Mouse (Mus musculus) CH12.LX (cell line): ENCODE data around the gene LTO1. TPM values are rescaled to one million over a fixed set of nuclear protein-coding genes. Genes with fewer than 3 reads are reported as not detected.
A peak's percentile ranks its signal among the peaks of the same experiment; 100 is the strongest.

Source experiments
- DNase-seq: peaks from one replicate; pipeline ENCODE4 v3.0.0-alpha.2; 2013; ENCODE audit errors: extremely low read depth
- H3K27ac ChIP-seq: 2 replicates; pipeline ENCODE4 v1.5.1; 2012; ENCODE audit warnings: low read depth, mild to moderate bottlenecking, control low read depth, moderate library complexity; ENCODE audit not compliant: insufficient read depth
- H3K27me3 ChIP-seq: replicated peaks from 2 replicates; pipeline ENCODE3; 2012; ENCODE audit warnings: inconsistent platforms
- H3K36me3 ChIP-seq, 2 experiments: replicated peaks in 1 of 2; 2 replicates each; pipeline versions ENCODE3 to v1.6.1; 2012; ENCODE audit warnings: inconsistent platforms in 1 of 2, low read length in 1 of 2, mild to moderate bottlenecking in 1 of 2, mixed read lengths in 1 of 2, moderate library complexity in 1 of 2; ENCODE audit not compliant: control insufficient read depth in 1 of 2, insufficient read depth in 1 of 2
- H3K4me1 ChIP-seq, 2 experiments: 2 replicates each; pipeline ENCODE4 v1.6.1; 2012; ENCODE audit warnings: inconsistent platforms in 1 of 2, moderate library complexity in 1 of 2; ENCODE audit not compliant: insufficient read depth in 2 of 2, control insufficient read depth in 1 of 2
- H3K4me2 ChIP-seq: 2 replicates; pipeline ENCODE4 v1.6.1; 2012; ENCODE audit warnings: low read depth, mild to moderate bottlenecking, control low read depth; ENCODE audit not compliant: poor library complexity, insufficient read depth, severe bottlenecking
- H3K4me3 ChIP-seq, 3 experiments: fragments of 150-350 bp in 1 of 3; sonication (generic) in 1 of 3; replicated peaks in 1 of 3; 2 replicates each; pipeline versions ENCODE3 to v1.5.1; 2011 to 2012; ENCODE audit warnings: low read depth in 2 of 3, low read length in 2 of 3, mild to moderate bottlenecking in 2 of 3, moderate library complexity in 2 of 3, control low read depth in 1 of 3, improper control_type of control experiment in 1 of 3, inconsistent platforms in 1 of 3, mixed read lengths in 1 of 3; ENCODE audit not compliant: poor library complexity in 1 of 3
- H3K79me2 ChIP-seq: replicated peaks from 2 replicates; pipeline ENCODE4 v1.6.1; 2012; ENCODE audit warnings: mild to moderate bottlenecking, moderate library complexity; ENCODE audit not compliant: control insufficient read depth, poor library complexity, insufficient read depth, severe bottlenecking; ENCODE audit errors: extremely low read depth
- H3K9ac ChIP-seq: 2 replicates; pipeline ENCODE4 v1.6.1; 2012; ENCODE audit warnings: low read depth, mild to moderate bottlenecking, control low read depth, moderate library complexity; ENCODE audit not compliant: insufficient read depth
- H3K9me3 ChIP-seq: replicated peaks from 2 replicates; pipeline ENCODE3; 2012; ENCODE audit warnings: low read length, inconsistent platforms, mixed read lengths
- BHLHE40 ChIP-seq: IDR thresholded peaks from 2 replicates; pipeline ENCODE4 v1.6.1; 2011; ENCODE audit warnings: mild to moderate bottlenecking, low read depth, low read length, improper control_type of control experiment
- E2F4 ChIP-seq: IDR thresholded peaks from 2 replicates; pipeline ENCODE4 v1.6.1; 2011; ENCODE audit warnings: low read depth, low read length, improper control_type of control experiment; ENCODE audit not compliant: insufficient replicate concordance
- ELF1 ChIP-seq: IDR thresholded peaks from 2 replicates; pipeline ENCODE4 v1.6.1; 2014; ENCODE audit warnings: low read depth, mild to moderate bottlenecking, inconsistent platforms, low read length, improper control_type of control experiment
- EP300 ChIP-seq: IDR thresholded peaks from 2 replicates; pipeline ENCODE4 v1.6.1; 2011; ENCODE audit warnings: low read length, improper control_type of control experiment
- ETS1 ChIP-seq: conservative IDR thresholded peaks from 2 replicates; pipeline ENCODE4 v1.6.1; 2012; ENCODE audit warnings: low read depth, mild to moderate bottlenecking, inconsistent platforms, low read length, improper control_type of control experiment, moderate library complexity
- GABPA ChIP-seq: IDR thresholded peaks from 2 replicates; pipeline ENCODE4 v1.6.1; 2012; ENCODE audit warnings: low read depth, low read length, improper control_type of control experiment, inconsistent platforms; ENCODE audit not compliant: insufficient replicate concordance
- JUND ChIP-seq: conservative IDR thresholded peaks from 2 replicates; pipeline ENCODE4 v1.6.1; 2011; ENCODE audit warnings: low read depth, low read length, improper control_type of control experiment
- MAFK ChIP-seq: IDR thresholded peaks from 2 replicates; pipeline ENCODE4 v1.6.1; 2011; ENCODE audit warnings: low read length, improper control_type of control experiment; ENCODE audit not compliant: insufficient replicate concordance
- MAX ChIP-seq: IDR thresholded peaks from 2 replicates; pipeline ENCODE4 v1.6.1; 2011; ENCODE audit warnings: low read length, improper control_type of control experiment
- MEF2A ChIP-seq: IDR thresholded peaks from 2 replicates; pipeline ENCODE4 v1.6.1; 2014; ENCODE audit warnings: low read depth, mild to moderate bottlenecking, inconsistent platforms, low read length, improper control_type of control experiment, borderline replicate concordance
- MYC ChIP-seq: IDR thresholded peaks from 2 replicates; pipeline ENCODE4 v1.6.1; 2011; ENCODE audit warnings: low read depth, mild to moderate bottlenecking, improper control_type of control experiment, low read length
- NELFE ChIP-seq: IDR thresholded peaks from 2 replicates; pipeline ENCODE4 v1.6.1; 2011; ENCODE audit warnings: low read depth, low read length, improper control_type of control experiment
- NRF1 ChIP-seq: IDR thresholded peaks from 2 replicates; pipeline ENCODE4 v1.6.1; 2014; ENCODE audit warnings: low read depth, mild to moderate bottlenecking, inconsistent platforms, low read length, improper control_type of control experiment, moderate library complexity
- POLR2A ChIP-seq: IDR thresholded peaks from 2 replicates; pipeline ENCODE4 v1.6.1; 2011; ENCODE audit warnings: low read depth, mild to moderate bottlenecking, improper control_type of control experiment, low read length
- SIN3A ChIP-seq: IDR thresholded peaks from 2 replicates; pipeline ENCODE4 v1.6.1; 2012; ENCODE audit warnings: low read length, improper control_type of control experiment, inconsistent platforms
- SMC3 ChIP-seq: IDR thresholded peaks from 2 replicates; pipeline ENCODE4 v1.6.1; 2011; ENCODE audit warnings: low read depth, low read length, improper control_type of control experiment
- TBP ChIP-seq: conservative IDR thresholded peaks from 2 replicates; pipeline ENCODE4 v1.6.1; 2011; ENCODE audit warnings: low read depth, low read length, improper control_type of control experiment
- TCF12 ChIP-seq: IDR thresholded peaks from 2 replicates; pipeline ENCODE4 v1.6.1; 2014; ENCODE audit warnings: low read depth, mild to moderate bottlenecking, inconsistent platforms, low read length, improper control_type of control experiment
- USF1 ChIP-seq: IDR thresholded peaks from 2 replicates; pipeline ENCODE4 v1.6.1; 2014; ENCODE audit warnings: low read depth, mild to moderate bottlenecking, inconsistent platforms, low read length, improper control_type of control experiment
- USF2 ChIP-seq: conservative IDR thresholded peaks from 2 replicates; pipeline ENCODE4 v1.6.1; 2011; ENCODE audit warnings: low read depth, low read length, improper control_type of control experiment
- ZC3H11A ChIP-seq: IDR thresholded peaks from 2 replicates; pipeline ENCODE4 v1.6.1; 2012; ENCODE audit warnings: low read depth, mild to moderate bottlenecking, inconsistent platforms, low read length, improper control_type of control experiment
- ZMIZ1 ChIP-seq: IDR thresholded peaks from 2 replicates; pipeline ENCODE4 v1.6.1; 2012; ENCODE audit warnings: low read depth, mild to moderate bottlenecking, inconsistent platforms, low read length, improper control_type of control experiment
- dilution Hi-C: fragments of 300-500 bp; cut with MboI; formaldehyde crosslinking; loops from 2 replicates; pipeline ENCODE4 v1.14.3; 2020; ENCODE audit warnings: low sequenced_read_pairs; ENCODE audit not compliant: extremely low pct_unique_long_range_greater_than_20kb, extremely low pct_ligation_motif_present
- in situ Hi-C: fragments of 300-500 bp; cut with MboI; formaldehyde crosslinking; loops from 3 replicates; pipeline ENCODE4 v1.14.3; 2019; ENCODE audit warnings: low sequenced_read_pairs, low pct_ligation_motif_present, low pct_unique_long_range_greater_than_20kb, mixed read lengths
- polyA plus RNA-seq: library from polyadenylated mRNA; unstranded; fragments of >175 nt; gene quantifications from 2 replicates; pipeline ENCODE4 v1.2.1, GENCODE M21; 2012; ENCODE audit warnings: low read depth; ENCODE audit not compliant: insufficient read length
- total RNA-seq, 2 experiments: library from RNA; depleted of rRNA; stranded (reverse); fragments of 300-350 nt in 1 of 2; fragments of >200 nt in 1 of 2; gene quantifications; 2 replicates each; pipeline ENCODE4 v1.2.3; 2012 to 2014

LTO1 gene
- total and polyA plus RNA-seq, 3 experiments, result 4.0 to 10.7 (median 8.5) TPM

DNA sequence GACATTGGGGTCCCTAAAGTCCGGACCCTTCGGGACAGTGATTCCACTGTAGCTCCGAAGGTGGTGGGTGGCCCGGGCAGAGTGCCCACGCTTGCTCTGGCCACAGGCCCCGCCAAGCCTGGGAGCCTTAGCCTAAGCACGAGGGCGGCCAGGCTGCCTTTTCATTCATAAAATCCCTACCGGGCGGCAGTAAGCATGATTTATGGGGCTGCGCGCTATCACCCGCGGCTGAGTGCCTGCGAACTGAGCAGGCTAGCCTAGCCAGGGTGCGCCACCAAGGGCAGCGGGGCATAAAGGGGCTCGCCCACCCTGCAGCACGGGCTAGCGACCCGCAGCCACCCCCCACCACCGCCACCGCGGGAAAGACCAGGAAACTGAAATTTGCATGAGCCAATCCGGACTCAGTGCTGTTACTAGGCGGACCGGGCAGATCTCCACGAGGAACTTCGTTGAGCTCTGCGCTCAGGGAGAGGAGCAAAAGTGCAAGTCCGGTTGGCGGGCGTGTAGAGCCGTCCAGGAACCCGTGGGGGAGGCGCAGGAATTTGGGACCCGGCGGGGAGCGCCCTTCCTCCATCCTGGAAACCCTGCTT lies 26.4 kb downstream of the LTO1 start:
- H3K4me1 ChIP-seq, result peaks cover 0 to 21% of the 10 kb centered on the region in 2 experiments; a peak in 3 of 4 replicates

GRCm38 (mm10) chr7:144942071-144942743 lies 27.3 kb downstream of the LTO1 start:
- no peaks in the 10 kb centered on the region for H3K36me3 ChIP-seq
- no peak overlapping the region for H3K4me3 ChIP-seq
- in situ Hi-C loops, result no loop called here
- H3K9me3 ChIP-seq, result peaks cover 15% of the 10 kb centered on the region
- TF ChIP-seq BHLHE40, result no peak
- TF ChIP-seq MAX, result no peak
- no peak for TF ChIP-seq MEF2A
- TF ChIP-seq ETS1, result no peak
- TF ChIP-seq SIN3A, result no peak
- no peak for TF ChIP-seq EP300
- TF ChIP-seq TBP, result no peak
- no peak for TF ChIP-seq NELFE
- TF ChIP-seq TCF12, result no peak
- no peak for TF ChIP-seq GABPA
- no peak for TF ChIP-seq ELF1
- no peak overlapping the region for H3K27ac ChIP-seq
- peaks cover 0 to 21% of the 10 kb centered on the region in 2 experiments; a peak in 3 of 4 replicates for H3K4me1 ChIP-seq
- H3K9ac ChIP-seq, result no peak overlapping the region
- dilution Hi-C loops, result no loop called here
- peaks cover 86% of the 10 kb centered on the region for H3K27me3 ChIP-seq
- no peak overlapping the region for H3K4me2 ChIP-seq
- no peak for DNase-seq
- no peaks in the 10 kb centered on the region for H3K79me2 ChIP-seq

More for the DNA sequence above, 26.4 kb downstream of the LTO1 start:
- TF ChIP-seq MEF2A, result no peak
- TF ChIP-seq BHLHE40, result peak; percentile 35; the same call in 1 of the 2 replicates
- in situ Hi-C loops (no loop called here), dilution Hi-C loops (no loop called here)
- peak overlapping the region in 2 of 3 experiments; percentile 13 to 31 for H3K4me3 ChIP-seq
- DNase-seq, result peak; percentile 52
- H3K36me3 ChIP-seq, result no peaks in the 10 kb centered on the region
- peak overlapping the region; percentile 35 for H3K4me2 ChIP-seq
- peaks cover 86% of the 10 kb centered on the region for H3K27me3 ChIP-seq
- H3K9me3 ChIP-seq, result peaks cover 15% of the 10 kb centered on the region
- no peak overlapping the region for H3K9ac ChIP-seq
- H3K27ac ChIP-seq, result no peak overlapping the region
- no peaks in the 10 kb centered on the region for H3K79me2 ChIP-seq

GRCm38 (mm10) chr7:144942744-144943135 lies 27.8 kb downstream of the LTO1 start:
- no peaks in the 10 kb centered on the region for H3K79me2 ChIP-seq
- H3K9me3 ChIP-seq, result peaks cover 15% of the 10 kb centered on the region
- peaks cover 89% of the 10 kb centered on the region for H3K27me3 ChIP-seq
- in situ Hi-C loops, result no loop called here
- peaks cover 0 to 20% of the 10 kb centered on the region in 2 experiments; a peak in 3 of 4 replicates for H3K4me1 ChIP-seq
- H3K4me2 ChIP-seq, result no peak overlapping the region
- no peak for TF ChIP-seq NELFE
- TF ChIP-seq E2F4, result no peak
- no peak for TF ChIP-seq POLR2A
- no peak for TF ChIP-seq ZMIZ1
- no peak for TF ChIP-seq EP300
- TF ChIP-seq MYC, result no peak
- no peak for TF ChIP-seq USF2
- no peak for TF ChIP-seq NRF1
- TF ChIP-seq BHLHE40, result no peak
- no peak for TF ChIP-seq ZC3H11A
- TF ChIP-seq MAX, result no peak
- TF ChIP-seq ELF1, result no peak
- no peak for TF ChIP-seq MAFK
- TF ChIP-seq SMC3, result no peak
- TF ChIP-seq USF1, result no peak
- TF ChIP-seq JUND, result no peak
- TF ChIP-seq, all 38 proteins: peak for 0
- no peak for DNase-seq
- Histone ChIP-seq H3K4me3 (no peak overlapping the region), H3K9ac (no peak overlapping the region), H3K36me3 (no peaks in the 10 kb centered on the region), H3K27ac (no peak overlapping the region)
- dilution Hi-C loops, result no loop called here
